Mouse (Mus musculus): ENCODE results near the gene Tas2r104.

Gene Tas2r104

DNA sequence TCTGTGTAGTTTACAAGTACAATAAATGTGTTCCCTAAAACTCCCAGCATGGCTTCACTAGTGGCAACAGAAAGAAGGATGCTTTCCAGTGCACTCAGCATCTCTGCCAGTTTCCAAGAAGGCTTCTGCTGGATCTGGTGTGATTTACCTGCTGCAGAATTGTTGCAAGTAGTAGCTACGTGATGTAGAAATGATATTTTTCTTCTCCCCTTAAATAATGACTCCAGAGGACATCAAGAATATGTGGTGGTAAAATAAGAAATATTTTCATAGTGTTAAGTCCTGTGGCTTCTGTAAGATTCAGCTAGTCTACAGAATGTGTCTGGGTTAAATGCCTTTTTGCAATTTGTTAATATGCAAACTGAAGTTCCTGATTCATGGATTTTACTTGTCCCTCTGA is at the start of gene Tas2r104:
Gene Tas2r104 (minus strand): TSS at position 101 of the 400 bp plus-strand sequence.
- no peak for DNase-seq (ENCODE audit: low read depth in 1 of 2, low spot score in 2 of 2)

DNA sequence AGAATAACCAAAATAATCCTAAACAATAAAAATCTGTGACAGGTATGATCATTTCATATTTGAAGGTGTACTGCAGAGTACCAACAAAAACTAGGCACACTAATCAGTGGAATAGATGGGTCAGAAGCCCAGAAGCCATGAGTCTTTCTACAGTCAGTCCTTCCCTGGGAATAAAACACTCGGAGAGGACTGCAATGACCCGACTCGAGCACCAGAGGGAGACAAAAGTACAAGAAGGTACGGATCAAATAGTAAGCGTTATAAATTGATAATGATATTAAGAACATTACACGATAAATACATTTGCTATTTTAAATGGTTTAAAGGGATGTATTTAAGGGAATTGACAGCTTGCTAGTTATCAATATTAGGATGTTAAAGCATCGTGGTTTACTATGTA is 27.3 kb upstream of the Tas2r104 start:
- no peak for DNase-seq (ENCODE audit: low read depth in 1 of 2, low spot score in 2 of 2)

DNA sequence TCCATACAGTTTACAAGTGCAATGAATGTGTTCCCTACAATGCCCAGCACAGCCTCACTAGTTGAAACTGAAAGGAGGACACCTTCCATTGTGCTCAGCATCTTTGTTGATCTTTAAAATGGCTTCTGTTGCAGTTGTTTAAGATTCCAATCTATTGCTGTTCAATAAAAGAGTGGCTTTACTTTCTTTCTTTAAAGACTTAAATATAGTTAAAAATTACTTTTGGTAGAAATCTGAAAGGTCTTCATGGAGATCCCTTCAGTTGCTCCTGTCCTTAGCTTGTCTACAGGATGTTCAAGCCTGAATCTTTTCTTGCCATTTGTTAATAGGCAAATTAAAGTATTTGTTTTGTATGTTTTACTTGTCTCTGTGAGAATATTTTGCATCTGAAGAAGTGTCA is 4.4 kb upstream of the Tas2r104 start, which contains the start of gene Tas2r114:
Gene Tas2r114 (minus strand): TSS at position 101 of the 400 bp plus-strand sequence.
- no peak for DNase-seq (ENCODE audit: low read depth in 1 of 2, low spot score in 2 of 2)

DNA sequence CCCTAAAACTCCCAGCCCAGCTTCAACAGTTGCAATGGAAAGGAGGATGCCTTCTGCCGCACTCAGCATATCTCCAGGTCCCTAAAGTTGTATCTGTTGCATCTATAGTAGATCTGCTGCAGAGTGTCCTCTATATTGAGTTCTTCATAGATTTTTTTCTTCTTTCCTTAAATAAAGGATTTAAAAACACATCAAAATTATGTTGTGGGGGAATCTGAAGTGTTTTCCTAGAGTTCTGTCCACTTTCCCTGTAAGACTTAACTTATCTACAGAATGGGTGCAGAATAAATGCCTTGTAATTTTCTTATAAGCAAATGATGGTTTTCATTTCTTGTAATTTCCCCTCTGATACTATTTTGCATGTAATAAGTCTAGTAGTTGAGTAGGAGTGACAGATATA is 1.9 kb upstream of the Tas2r104 start, which contains the start of gene Tas2r105:
Gene Tas2r105 (minus strand): TSS at position 101 of the 400 bp plus-strand sequence.
- DNase-seq (ENCODE audit: low read depth in 1 of 2, low spot score in 2 of 2), result no peak

DNA sequence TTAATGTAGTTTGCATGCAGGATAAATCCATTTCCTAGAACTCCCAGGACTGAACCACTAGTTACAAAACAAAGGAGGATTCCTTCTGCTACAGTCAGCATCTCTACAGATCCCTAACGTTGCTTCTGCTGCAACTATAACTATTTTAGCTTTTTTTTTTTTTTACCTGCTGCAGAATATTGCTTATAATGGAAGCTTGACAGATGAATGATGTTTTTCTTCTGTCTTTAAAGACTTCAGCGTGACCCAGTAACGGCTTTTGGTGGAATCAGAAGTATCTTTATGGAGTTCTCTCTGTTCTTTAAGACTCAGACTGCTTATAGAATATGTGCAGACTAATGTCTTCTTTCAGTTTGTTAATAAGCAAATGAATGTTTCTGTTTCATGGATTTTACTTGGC is 6.8 kb downstream of the Tas2r104 start, which contains the start of gene Tas2r106:
Gene Tas2r106 (minus strand): TSS at position 101 of the 400 bp plus-strand sequence.
- DNase-seq (ENCODE audit: low read depth in 1 of 2, low spot score in 2 of 2), result no peak

DNA sequence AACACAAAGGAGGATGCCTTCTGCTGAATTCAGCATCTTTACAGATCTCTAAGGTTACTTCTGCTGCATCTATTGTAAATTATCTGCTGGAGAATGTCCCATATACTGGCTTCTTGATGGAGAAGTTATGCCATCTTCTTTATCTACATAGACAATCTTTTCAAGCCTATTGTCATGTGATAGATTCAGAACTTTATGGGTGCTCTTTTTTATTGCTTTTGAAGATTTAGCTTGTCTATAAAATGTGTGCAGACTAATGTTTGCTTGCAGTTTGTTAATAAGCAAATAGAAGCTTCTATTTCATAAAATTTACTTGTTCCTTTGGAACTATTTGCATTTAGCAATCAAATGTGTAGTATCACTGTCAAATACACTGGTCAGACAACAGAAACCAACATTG is 25.5 kb downstream of the Tas2r104 start, which contains the start of gene Tas2r107:
Gene Tas2r107 (minus strand): TSS at position 101 of the 400 bp plus-strand sequence.
- no peak for DNase-seq (ENCODE audit: low read depth in 1 of 2, low spot score in 2 of 2)
